Mouse (Mus musculus) forebrain, postnatal 0 days (tissue): ENCODE data around the gene Cep55. TPM values are rescaled to one million over a fixed set of nuclear protein-coding genes. Genes with fewer than 3 reads are reported as not detected.

Experiments
- ATAC-seq: fragments of 200-750 bp; cut with Nextera tagmentation; 2 replicates; pipeline ENCODE4 v1.8.0; 2017; ENCODE audit warnings: mild to moderate bottlenecking, moderate library complexity
- DNase-seq: peaks from one replicate; pipeline ENCODE4 v3.0.0-alpha.2; 2015
- H3K27ac ChIP-seq: fragments of 300-500 bp; sonication (generic); 2 replicates; pipeline ENCODE4 v1.5.1; 2014; ENCODE audit warnings: low read depth, mild to moderate bottlenecking, antibody characterized with exemption, low read length, moderate library complexity, mixed read lengths
- H3K27me3 ChIP-seq: fragments of 300-500 bp; sonication (generic); 2 replicates; pipeline ENCODE4 v1.6.1; 2014; ENCODE audit warnings: mild to moderate bottlenecking, low read length, mixed read lengths; ENCODE audit not compliant: insufficient read depth
- H3K36me3 ChIP-seq: fragments of 300-500 bp; sonication (generic); 2 replicates; pipeline ENCODE4 v1.6.1; 2014; ENCODE audit warnings: mild to moderate bottlenecking, moderate library complexity; ENCODE audit not compliant: insufficient read depth
- H3K4me1 ChIP-seq: fragments of 300-500 bp; sonication (generic); 2 replicates; pipeline ENCODE4 v1.6.1; 2014; ENCODE audit warnings: antibody characterized with exemption; ENCODE audit not compliant: insufficient read depth
- H3K4me2 ChIP-seq: fragments of 300-500 bp; sonication (generic); 2 replicates; pipeline ENCODE4 v1.6.1; 2014; ENCODE audit warnings: low read depth, mild to moderate bottlenecking, moderate library complexity
- H3K4me3 ChIP-seq: fragments of 300-500 bp; sonication (generic); 2 replicates; pipeline ENCODE4 v1.5.1; 2014; ENCODE audit warnings: low read depth, low read length, mixed read lengths
- H3K9ac ChIP-seq: fragments of 300-500 bp; sonication (generic); 2 replicates; pipeline ENCODE4 v1.6.1; 2014; ENCODE audit warnings: mild to moderate bottlenecking
- H3K9me3 ChIP-seq: fragments of 300-500 bp; sonication (generic); 2 replicates; pipeline ENCODE4 v1.6.1; 2016; ENCODE audit warnings: low read length
- CTCF ChIP-seq: sonication (generic); IDR thresholded peaks from 2 replicates; pipeline ENCODE4 v1.5.1; 2016; ENCODE audit warnings: antibody characterized with exemption, control low read depth, low read depth
- WGBS: fragments of 180-500 bp; shearing (Covaris S2); extraction: QIAGEN DNeasy Blood & Tissue Kit; methylation state at CpG from one replicate; pipeline ENCODE4 v1.1.7; 2014; 5-methylcytosine and 5-hydroxymethylcytosine counted together
- polyA plus RNA-seq: library from polyadenylated mRNA; unstranded; fragments of >200 nt; fragmentation: Nextera tagmentation; extraction: Ambion mirVana; gene quantifications from 2 replicates; pipeline ENCODE4 v1.2.1, GENCODE M21; 2015
- total RNA-seq: library from RNA; depleted of rRNA; stranded (reverse); fragments of >200 nt; gene quantifications from 2 replicates; pipeline ENCODE4 v1.2.3, GENCODE M21; 2014

The Cep55 gene
- total and polyA plus RNA-seq, 2 experiments from 2014 or later = 2.3 to 3.9 TPM

- no peak for TF ChIP-seq CTCF
- no peak overlapping the region for H3K27ac ChIP-seq
- H3K4me3 ChIP-seq = no peak overlapping the region
- H3K9me3 ChIP-seq = no peaks in the 10 kb centered on the region
- H3K4me2 ChIP-seq = no peak overlapping the region
- no peaks in the 10 kb centered on the region for H3K36me3 ChIP-seq
- peaks cover 4% of the 10 kb centered on the region; the same call in 1 of the 2 replicates for H3K4me1 ChIP-seq
- ATAC-seq = no peak
- 89% methylated on average over 8 of the region's 8 CpGs for WGBS
- DNase-seq = no peak
- H3K9ac ChIP-seq = no peak overlapping the region
- no peaks in the 10 kb centered on the region for H3K27me3 ChIP-seq
Measured at GRCm38 (mm10) chr19:38056931-38057330, 2.1 kb downstream of the Cep55 start.

- 91% methylated on average over 3 of the region's 3 CpGs for WGBS
- Histone ChIP-seq H3K27me3 (no peaks in the 10 kb centered on the region), H3K4me3 (no peak overlapping the region), H3K4me2 (no peak overlapping the region), H3K27ac (no peak overlapping the region), H3K36me3 (no peaks in the 10 kb centered on the region), H3K4me1 (no peaks in the 10 kb centered on the region), H3K9ac (no peak overlapping the region), H3K9me3 (no peaks in the 10 kb centered on the region)
- ATAC-seq = no peak
- no peak for TF ChIP-seq CTCF
- DNase-seq = no peak
Measured at GRCm38 (mm10) chr19:38063201-38063600, 8.4 kb downstream of the Cep55 start.

- Histone ChIP-seq H3K36me3 (no peaks in the 10 kb centered on the region), H3K9me3 (no peaks in the 10 kb centered on the region), H3K4me1 (no peaks in the 10 kb centered on the region), H3K27ac (no peak overlapping the region), H3K4me2 (no peak overlapping the region), H3K27me3 (no peaks in the 10 kb centered on the region), H3K9ac (no peak overlapping the region), H3K4me3 (no peak overlapping the region)
- DNase-seq (no peak), ATAC-seq (no peak)
- TF ChIP-seq CTCF = no peak
- WGBS = 97% methylated on average over 1 of the region's 1 CpGs
Measured at GRCm38 (mm10) chr19:38064051-38064450, 9.2 kb downstream of the Cep55 start.

- Histone ChIP-seq H3K9me3 (no peaks in the 10 kb centered on the region), H3K36me3 (0 out of 2 replicates have a peak, but pooled peaks cover 4% of the 10 kb centered on the region), H3K9ac (no peak overlapping the region), H3K27me3 (no peaks in the 10 kb centered on the region), H3K27ac (no peak overlapping the region), H3K4me1 (no peaks in the 10 kb centered on the region), H3K4me3 (no peak overlapping the region), H3K4me2 (no peak overlapping the region)
- WGBS = 93% methylated on average over 5 of the region's 5 CpGs
- ATAC-seq (no peak), DNase-seq (no peak)
- TF ChIP-seq CTCF = no peak
Measured at GRCm38 (mm10) chr19:38073226-38073625, 18.4 kb downstream of the Cep55 start.

- no peak for TF ChIP-seq CTCF
- no peaks in the 10 kb centered on the region for H3K27me3 ChIP-seq
- H3K4me1 ChIP-seq = no peaks in the 10 kb centered on the region
- DNase-seq = no peak
- no peak overlapping the region for H3K4me3 ChIP-seq
- no peaks in the 10 kb centered on the region for H3K9me3 ChIP-seq
- no peak overlapping the region for H3K9ac ChIP-seq
- 0 out of 2 replicates have a peak, but pooled peaks cover 4% of the 10 kb centered on the region for H3K36me3 ChIP-seq
- ATAC-seq = no peak
- WGBS = 84% methylated on average over 11 of the region's 11 CpGs
- no peak overlapping the region for H3K27ac ChIP-seq
- no peak overlapping the region for H3K4me2 ChIP-seq
Measured at GRCm38 (mm10) chr19:38075051-38075450, 20.2 kb downstream of the Cep55 start.

GRCm38 (mm10) chr19:38076251-38076650 lies 21.4 kb downstream of the Cep55 start:
- peak; percentile 4 for DNase-seq
- Histone ChIP-seq H3K4me3 (no peak overlapping the region), H3K27me3 (no peaks in the 10 kb centered on the region), H3K4me2 (no peak overlapping the region), H3K9ac (no peak overlapping the region), H3K4me1 (no peaks in the 10 kb centered on the region), H3K36me3 (no peaks in the 10 kb centered on the region), H3K27ac (no peak overlapping the region), H3K9me3 (no peaks in the 10 kb centered on the region)
- 60% methylated on average over 2 of the region's 2 CpGs for WGBS
- peak; percentile 38; the same call in 1 of the 2 replicates for ATAC-seq
- peak; percentile 55 for TF ChIP-seq CTCF

- WGBS = 77% methylated on average over 3 of the region's 3 CpGs
- no peaks in the 10 kb centered on the region for H3K9me3 ChIP-seq
- no peak overlapping the region for H3K9ac ChIP-seq
- no peak for ATAC-seq
- no peak overlapping the region for H3K4me3 ChIP-seq
- no peaks in the 10 kb centered on the region for H3K27me3 ChIP-seq
- no peaks in the 10 kb centered on the region for H3K4me1 ChIP-seq
- H3K27ac ChIP-seq = no peak overlapping the region
- TF ChIP-seq CTCF = no peak
- no peak for DNase-seq
- no peaks in the 10 kb centered on the region for H3K36me3 ChIP-seq
- H3K4me2 ChIP-seq = no peak overlapping the region
Measured at GRCm38 (mm10) chr19:38077851-38078540, 23.2 kb downstream of the Cep55 start.
